Mouse (Mus musculus) heart, embryonic 16.5 days (tissue): Measurements from ENCODE around the gene Csnk2a2. TPM values are rescaled to one million over a fixed set of nuclear protein-coding genes. Genes with fewer than 3 reads are reported as not detected.

ENCODE experiments used
- ATAC-seq: fragments of 200-750 bp; cut with Nextera tagmentation; replicated peaks from 2 replicates; pipeline ENCODE4 v1.8.0; 2017; ENCODE audit warnings: moderate number of reproducible peaks; ENCODE audit not compliant: insufficient read depth, low FRiP score; ENCODE audit errors: extremely low read depth
- H3K27ac ChIP-seq: fragments of 300-500 bp; sonication (generic); 2 replicates; pipeline ENCODE4 v1.5.1; 2014; ENCODE audit warnings: mild to moderate bottlenecking, low read length, control low read depth, moderate library complexity
- H3K27me3 ChIP-seq: fragments of 300-500 bp; sonication (generic); 2 replicates; pipeline ENCODE4 v1.6.1; 2014; ENCODE audit warnings: low read length, mixed read lengths; ENCODE audit not compliant: control insufficient read depth, insufficient read depth
- H3K36me3 ChIP-seq: fragments of 300-500 bp; sonication (generic); 2 replicates; pipeline ENCODE4 v1.6.1; 2014; ENCODE audit not compliant: control insufficient read depth, insufficient read depth
- H3K4me1 ChIP-seq: fragments of 300-500 bp; sonication (generic); 2 replicates; pipeline ENCODE4 v1.6.1; 2014; ENCODE audit warnings: low read length, mixed read lengths; ENCODE audit not compliant: control insufficient read depth, insufficient read depth
- H3K4me2 ChIP-seq: fragments of 300-500 bp; sonication (generic); 2 replicates; pipeline ENCODE4 v1.6.1; 2014; ENCODE audit warnings: low read depth, mild to moderate bottlenecking, control low read depth, low read length
- H3K4me3 ChIP-seq: fragments of 300-500 bp; sonication (generic); 2 replicates; pipeline ENCODE4 v1.5.1; 2014; ENCODE audit warnings: mild to moderate bottlenecking, control low read depth, low read length
- H3K9ac ChIP-seq: fragments of 300-500 bp; sonication (generic); 2 replicates; pipeline ENCODE4 v1.6.1; 2014; ENCODE audit warnings: low read length, control low read depth
- H3K9me3 ChIP-seq: fragments of 300-500 bp; sonication (generic); replicated peaks from 2 replicates; pipeline ENCODE4 v1.6.1; 2016; ENCODE audit warnings: low read length; ENCODE audit not compliant: control insufficient read depth
- WGBS: fragments of 180-500 bp; shearing (Covaris S2); extraction: QIAGEN DNeasy Blood & Tissue Kit; methylation state at CpG from one replicate; pipeline ENCODE4 v1.1.7; 2014; 5-methylcytosine and 5-hydroxymethylcytosine counted together
- polyA plus RNA-seq: library from polyadenylated mRNA; unstranded; fragments of >200 nt; fragmentation: Nextera tagmentation; extraction: Ambion mirVana; gene quantifications from 2 replicates; pipeline ENCODE4 v1.2.1, GENCODE M21; 2015

Gene Csnk2a2
- polyA plus RNA-seq, 1 experiment from 2014 or later: 6.0 TPM

DNA sequence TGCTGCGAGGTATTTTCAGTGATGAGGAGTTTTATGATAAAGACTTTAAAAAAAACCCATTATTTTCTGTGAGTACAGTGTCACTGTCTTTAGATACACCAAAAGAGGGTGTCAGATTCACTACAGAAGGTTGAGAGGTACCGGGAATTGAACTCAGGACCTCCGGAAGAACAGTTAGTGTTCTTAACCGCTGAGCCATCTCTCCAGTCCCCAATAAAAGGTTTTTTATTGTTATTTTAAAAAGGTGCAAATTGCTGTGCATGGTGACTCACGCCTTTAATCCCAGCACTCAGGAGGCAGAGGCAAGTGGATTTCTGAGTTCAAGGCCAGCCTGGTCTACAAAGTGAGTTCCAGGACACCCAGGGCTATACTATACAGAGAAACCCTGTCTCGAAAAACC is 5.6 kb upstream of the Csnk2a2 start:
- WGBS: 80% methylated on average over 6 of the region's 6 CpGs
- no peak for ATAC-seq
- H3K4me1 ChIP-seq: no peaks in the 10 kb centered on the region
- no peak overlapping the region for H3K4me2 ChIP-seq
- no peaks in the 10 kb centered on the region for H3K36me3 ChIP-seq
- H3K4me3 ChIP-seq: no peak overlapping the region
- H3K9ac ChIP-seq: no peak overlapping the region
- H3K27me3 ChIP-seq: no peaks in the 10 kb centered on the region
- no peak overlapping the region for H3K27ac ChIP-seq
- H3K9me3 ChIP-seq: no peaks in the 10 kb centered on the region

DNA sequence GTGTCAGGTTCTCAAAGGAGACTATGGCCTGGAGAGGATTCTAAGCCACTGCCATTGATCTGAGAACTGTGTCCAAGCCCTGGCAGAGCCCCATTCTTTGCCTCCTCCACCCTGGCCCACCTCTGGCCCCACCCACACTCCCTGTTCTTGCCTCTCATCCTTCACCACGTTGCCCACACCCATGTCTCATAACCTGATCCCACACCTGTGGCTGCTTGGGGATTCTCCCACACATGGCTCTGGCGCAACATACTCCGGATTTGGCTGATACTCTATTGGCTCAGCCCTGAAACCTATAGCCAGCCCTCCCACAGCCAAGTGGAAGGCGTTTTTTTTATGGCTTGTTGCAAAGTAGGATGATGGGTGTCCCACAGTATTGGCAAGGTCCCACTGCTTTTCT is 2.2 kb upstream of the Csnk2a2 start:
- Histone ChIP-seq H3K36me3 (no peaks in the 10 kb centered on the region; the same call in 1 of the 2 replicates), H3K9me3 (no peaks in the 10 kb centered on the region), H3K9ac (no peak overlapping the region), H3K4me1 (peaks cover 11% of the 10 kb centered on the region), H3K4me3 (no peak overlapping the region), H3K4me2 (no peak overlapping the region), H3K27me3 (no peaks in the 10 kb centered on the region), H3K27ac (no peak overlapping the region)
- WGBS: 67% methylated on average over 4 of the region's 4 CpGs
- ATAC-seq: no peak

DNA sequence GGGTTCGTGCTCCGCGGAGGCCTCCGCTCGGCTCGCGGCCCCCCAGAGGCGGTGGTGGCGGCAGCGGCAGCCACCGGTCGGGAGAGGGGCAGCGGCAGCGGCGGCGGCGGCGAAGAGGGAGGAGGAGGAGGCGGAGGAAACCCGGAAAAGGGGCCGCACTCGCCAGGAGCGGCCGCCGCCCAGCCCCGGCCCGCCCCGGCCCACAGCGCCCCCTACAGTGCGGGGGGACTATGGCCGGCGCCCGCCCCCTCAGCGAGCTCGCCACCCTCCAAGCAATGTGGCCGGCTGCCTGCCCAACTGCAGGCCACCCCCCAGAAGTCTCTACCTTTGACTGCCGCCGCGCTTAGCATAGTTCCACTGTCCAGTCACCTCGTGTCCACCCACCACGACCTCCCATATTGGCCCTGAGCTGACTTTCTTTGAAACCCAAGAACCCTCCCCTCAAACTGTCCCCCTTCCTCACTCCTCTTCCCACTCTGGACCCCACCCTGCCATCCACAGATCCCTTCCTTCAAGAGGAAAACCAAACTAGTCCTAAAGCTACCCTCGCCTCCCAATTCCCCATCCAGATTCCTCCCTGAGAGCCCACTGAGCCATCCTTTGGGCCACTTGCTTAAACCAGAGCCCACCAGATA is 1.0 kb downstream of the Csnk2a2 start:
- no peaks in the 10 kb centered on the region for H3K9me3 ChIP-seq
- no peaks in the 10 kb centered on the region for H3K27me3 ChIP-seq
- peaks cover 16% of the 10 kb centered on the region for H3K4me1 ChIP-seq
- ATAC-seq: peak; percentile 90
- H3K27ac ChIP-seq: peak overlapping the region; percentile 59
- peak overlapping the region; percentile 97 for H3K9ac ChIP-seq
- 2% methylated on average over 17 of the region's 42 CpGs for WGBS
- peak overlapping the region; percentile 95 for H3K4me3 ChIP-seq
- H3K4me2 ChIP-seq: peak overlapping the region; percentile 77
- H3K36me3 ChIP-seq: peaks cover 17% of the 10 kb centered on the region

GRCm38 (mm10) chr8:95487800-95488697 is 1.8 kb downstream of the Csnk2a2 start:
- Histone ChIP-seq H3K4me2 (peak overlapping the region; percentile 70), H3K36me3 (peaks cover 24% of the 10 kb centered on the region), H3K27me3 (no peaks in the 10 kb centered on the region), H3K9me3 (no peaks in the 10 kb centered on the region), H3K4me3 (peak overlapping the region; percentile 95), H3K9ac (peak overlapping the region; percentile 97), H3K4me1 (peaks cover 16% of the 10 kb centered on the region), H3K27ac (peak overlapping the region; percentile 59)
- ATAC-seq: peak; percentile 29; the same call in 1 of the 2 replicates
- WGBS: under 1% methylated on average over 66 of the region's 95 CpGs

DNA sequence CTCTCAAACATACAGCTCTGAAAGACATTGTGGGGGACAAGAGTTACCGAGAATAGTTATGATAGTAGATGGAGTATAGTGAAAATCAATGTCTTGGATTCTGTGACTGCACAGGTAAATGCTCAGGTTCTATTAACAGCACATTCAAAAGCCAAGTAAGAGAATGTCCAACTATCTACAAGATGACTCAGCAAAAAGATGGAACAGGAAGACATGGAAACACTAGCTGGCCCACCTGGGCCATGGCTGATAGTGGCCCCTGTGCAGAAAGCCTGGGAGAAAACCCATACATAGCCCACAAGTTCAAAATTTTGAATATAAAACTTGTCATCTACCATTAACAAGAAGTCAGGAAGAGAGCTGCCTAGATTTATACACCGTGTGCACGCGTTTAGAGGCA is 19.8 kb downstream of the Csnk2a2 start:
- Histone ChIP-seq H3K27ac (no peak overlapping the region), H3K9ac (no peak overlapping the region), H3K4me1 (no peaks in the 10 kb centered on the region), H3K4me2 (no peak overlapping the region), H3K27me3 (no peaks in the 10 kb centered on the region), H3K9me3 (no peaks in the 10 kb centered on the region), H3K4me3 (no peak overlapping the region), H3K36me3 (peaks cover 39% of the 10 kb centered on the region)
- ATAC-seq: no peak
- WGBS: 97% methylated on average over 4 of the region's 4 CpGs

DNA sequence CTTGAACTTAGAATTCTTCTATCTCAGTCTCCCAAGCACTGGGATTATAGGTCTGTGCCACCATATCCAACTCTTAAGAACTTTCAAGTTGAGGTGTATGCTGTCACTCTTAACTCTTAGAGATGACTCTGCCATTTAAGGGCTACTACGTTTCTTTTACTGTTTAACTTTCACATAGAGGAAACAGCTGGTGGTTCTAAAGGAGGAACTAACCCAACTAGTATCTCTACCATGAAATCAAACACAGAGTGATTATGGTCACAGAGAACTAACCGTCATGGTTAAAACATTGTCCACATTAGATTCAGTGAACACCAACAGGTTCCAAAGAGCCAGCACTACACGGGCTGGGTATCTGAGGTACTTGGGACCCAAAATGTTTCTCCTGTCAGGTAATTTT is 20.8 kb downstream of the Csnk2a2 start:
- ATAC-seq: no peak
- Histone ChIP-seq H3K27me3 (no peaks in the 10 kb centered on the region), H3K9me3 (no peaks in the 10 kb centered on the region), H3K9ac (no peak overlapping the region), H3K36me3 (peaks cover 41% of the 10 kb centered on the region), H3K4me2 (no peak overlapping the region), H3K4me1 (no peaks in the 10 kb centered on the region), H3K27ac (no peak overlapping the region), H3K4me3 (no peak overlapping the region)
- 83% methylated on average over 3 of the region's 3 CpGs for WGBS

- Histone ChIP-seq H3K9me3 (no peaks in the 10 kb centered on the region), H3K36me3 (peaks cover 29% of the 10 kb centered on the region), H3K4me3 (no peak overlapping the region), H3K27me3 (no peaks in the 10 kb centered on the region), H3K4me1 (no peaks in the 10 kb centered on the region), H3K4me2 (no peak overlapping the region), H3K27ac (no peak overlapping the region), H3K9ac (no peak overlapping the region)
- WGBS: 68% methylated on average over 2 of the region's 2 CpGs
- ATAC-seq: peak; percentile 52
These were observed 23.3 kb downstream of the Csnk2a2 start for GRCm38 (mm10) chr8:95466543-95466942.

DNA sequence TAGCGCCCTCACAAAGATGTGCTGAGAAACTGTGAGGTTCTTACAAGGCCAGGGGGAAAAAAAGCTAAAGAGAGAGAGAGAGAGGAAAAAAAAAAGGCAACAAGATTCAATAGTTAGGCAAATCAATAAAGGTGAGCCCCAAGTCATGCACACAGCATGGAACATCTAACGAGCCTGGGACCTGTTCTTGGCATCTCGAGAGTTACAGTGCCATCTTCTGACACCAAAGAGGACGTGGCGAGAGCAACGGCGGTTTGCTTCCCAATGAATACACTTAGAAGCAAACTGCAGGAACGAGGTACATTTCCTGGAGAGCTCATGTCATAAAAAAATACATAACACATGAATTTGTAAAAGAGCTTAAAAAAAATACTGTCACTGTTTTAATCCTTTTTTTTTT is 37.3 kb downstream of the Csnk2a2 start:
- Histone ChIP-seq H3K27me3 (no peaks in the 10 kb centered on the region), H3K4me1 (no peaks in the 10 kb centered on the region), H3K4me2 (no peak overlapping the region), H3K9ac (no peak overlapping the region), H3K36me3 (peaks cover 56% of the 10 kb centered on the region), H3K4me3 (no peak overlapping the region), H3K27ac (no peak overlapping the region), H3K9me3 (no peaks in the 10 kb centered on the region)
- no peak for ATAC-seq
- 57% methylated on average over 8 of the region's 8 CpGs for WGBS

DNA sequence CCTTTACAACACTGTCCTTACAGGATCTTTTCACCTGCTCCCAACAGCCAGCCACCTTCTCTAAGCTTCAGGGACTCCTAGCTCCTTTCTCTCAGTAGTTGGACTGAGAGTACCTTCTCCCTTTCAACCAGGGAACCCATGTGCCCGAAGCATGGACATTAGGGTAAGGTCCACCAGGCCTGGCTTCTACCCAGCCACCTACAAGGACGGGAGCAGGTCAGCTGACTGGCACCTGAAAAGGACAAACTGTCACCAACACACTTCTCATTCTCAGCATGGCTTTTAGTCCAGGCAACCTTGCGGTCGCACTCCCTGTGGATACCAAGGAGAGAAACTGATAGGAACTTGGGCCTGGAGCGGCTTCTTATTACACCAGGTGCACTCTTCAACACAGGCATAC is 39.6 kb downstream of the Csnk2a2 start:
- Histone ChIP-seq H3K36me3 (peaks cover 38% of the 10 kb centered on the region), H3K9me3 (no peaks in the 10 kb centered on the region), H3K27ac (no peak overlapping the region), H3K4me2 (no peak overlapping the region), H3K4me1 (no peaks in the 10 kb centered on the region), H3K9ac (no peak overlapping the region), H3K27me3 (no peaks in the 10 kb centered on the region), H3K4me3 (no peak overlapping the region)
- no peak for ATAC-seq
- WGBS: 92% methylated on average over 5 of the region's 5 CpGs
